Mouse (Mus musculus) fat pad, adult 2 months (tissue): ENCODE results near the gene Klk14.
"Not testable (repeated sequence)": the region's sequence is repeated elsewhere in the genome, so short reads cannot be mapped to it uniquely, and the experiment has no call there.

Experiments used
- DNase-seq: peaks from one replicate; pipeline ENCODE4 v3.0.0-alpha.2; 2011; ENCODE audit warnings: low read depth, low spot score; ENCODE audit errors: extremely low read depth

Gene Klk14

DNA sequence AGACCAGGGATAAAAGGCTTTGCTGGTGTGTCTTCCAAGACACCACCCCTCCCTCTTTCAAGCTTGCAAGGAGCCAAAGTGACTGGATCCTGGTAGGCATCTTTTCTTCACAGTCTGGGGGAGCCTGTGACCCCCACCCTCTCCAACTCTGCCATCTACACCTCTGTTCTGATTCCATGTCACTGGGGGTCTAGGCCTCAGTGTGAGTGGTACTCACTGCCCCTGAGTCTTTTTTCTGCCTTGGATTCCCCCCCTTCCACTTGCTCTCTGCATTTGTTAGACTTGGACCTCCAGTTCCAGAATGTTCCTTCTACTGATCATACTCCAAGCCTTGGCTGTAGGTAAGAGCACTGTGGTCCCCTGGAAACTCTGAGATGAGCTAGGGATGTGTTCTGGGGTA is at the start of gene Klk14:
Klk14 (plus strand) TSS at position 301 of the 400 bp plus-strand sequence.
- no peak for DNase-seq

DNA sequence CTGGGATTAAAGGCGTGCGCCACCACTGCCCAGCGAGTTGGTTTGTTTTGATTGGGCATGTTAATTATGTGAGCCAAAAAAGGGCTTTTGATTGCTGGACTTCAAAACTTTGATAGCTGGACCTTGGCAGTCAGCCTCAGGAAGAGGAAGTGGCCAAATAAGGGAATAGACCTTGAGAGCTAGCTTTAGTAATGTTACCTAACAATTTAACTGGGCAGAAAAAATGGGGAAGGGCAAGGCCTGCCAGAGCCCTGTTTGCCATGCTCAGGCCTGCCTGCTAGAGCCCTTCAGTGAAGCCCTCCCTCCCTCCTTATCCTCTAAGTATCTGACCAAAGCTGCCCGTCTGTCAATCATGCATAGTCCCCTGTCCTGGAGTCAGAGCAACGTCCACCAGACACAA is 47.6 kb upstream of the Klk14 start:
- no peak for DNase-seq

DNA sequence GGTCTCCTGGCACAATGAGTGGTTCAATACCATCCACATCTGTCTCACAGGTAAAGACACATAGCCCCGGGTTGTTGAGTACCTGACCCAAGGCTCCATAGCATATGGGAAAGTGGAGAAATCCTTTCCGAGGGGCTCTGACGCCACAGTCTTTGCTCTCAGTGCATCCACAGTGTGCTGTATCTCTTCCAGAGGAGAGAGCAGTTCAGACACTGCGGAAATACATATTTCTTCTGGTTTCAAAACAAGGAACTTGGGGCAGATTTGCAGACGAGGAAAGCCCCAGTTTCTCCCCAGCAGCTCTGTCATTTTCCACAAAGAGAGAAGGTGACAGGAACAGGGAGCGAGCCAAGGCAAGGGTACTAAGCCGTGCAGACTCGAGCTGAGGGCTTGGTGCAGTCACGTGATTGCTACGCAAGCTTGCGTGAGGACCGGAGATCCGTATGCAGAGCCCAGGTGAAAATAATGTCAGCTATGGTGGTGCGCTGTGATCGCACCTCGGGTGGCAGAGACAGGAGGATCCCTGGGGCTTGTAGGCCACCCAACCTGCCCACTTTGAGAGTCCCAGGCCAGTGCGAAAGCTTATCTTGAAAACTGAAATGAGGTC is 47.1 kb upstream of the Klk14 start:
- DNase-seq = no peak

DNA sequence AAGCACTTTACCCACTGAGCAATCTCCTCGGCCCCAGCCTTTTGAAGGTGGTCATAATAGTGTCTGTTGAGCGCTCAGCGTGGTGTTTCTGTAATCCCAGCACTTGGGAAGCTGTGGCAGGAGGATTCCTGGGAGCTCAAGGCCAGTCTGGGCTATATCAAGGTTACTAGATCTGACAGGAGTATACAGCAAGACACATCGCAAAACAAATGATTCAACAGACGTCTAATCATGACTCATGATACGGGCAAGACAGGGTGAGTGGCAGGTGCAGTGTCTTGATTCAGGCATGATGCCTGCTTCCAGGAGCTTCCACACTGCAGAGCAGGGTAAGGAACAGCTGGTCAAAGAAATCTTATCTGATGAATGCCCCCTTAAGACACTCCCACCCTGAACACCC is 37.5 kb upstream of the Klk14 start:
- DNase-seq = no peak

DNA sequence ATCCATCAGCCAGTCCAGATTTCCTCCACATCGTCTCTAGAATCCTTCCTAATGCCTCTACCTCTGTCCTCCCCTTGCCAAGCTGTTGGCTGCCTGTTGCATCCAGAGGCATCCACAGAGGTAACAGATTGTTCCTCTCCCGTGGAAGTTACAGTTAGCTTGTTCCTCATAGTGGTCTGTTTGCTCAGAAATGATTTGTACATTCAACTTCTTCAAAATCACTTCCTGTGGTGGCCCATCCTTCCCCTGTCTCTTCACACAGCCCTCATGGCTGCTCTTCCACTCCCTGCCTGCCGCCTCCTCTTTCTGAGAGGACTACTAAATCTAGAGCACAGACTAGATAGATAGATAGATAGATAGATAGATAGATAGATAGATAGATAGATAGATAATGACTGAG is 35.7 kb upstream of the Klk14 start:
- no peak for DNase-seq

DNA sequence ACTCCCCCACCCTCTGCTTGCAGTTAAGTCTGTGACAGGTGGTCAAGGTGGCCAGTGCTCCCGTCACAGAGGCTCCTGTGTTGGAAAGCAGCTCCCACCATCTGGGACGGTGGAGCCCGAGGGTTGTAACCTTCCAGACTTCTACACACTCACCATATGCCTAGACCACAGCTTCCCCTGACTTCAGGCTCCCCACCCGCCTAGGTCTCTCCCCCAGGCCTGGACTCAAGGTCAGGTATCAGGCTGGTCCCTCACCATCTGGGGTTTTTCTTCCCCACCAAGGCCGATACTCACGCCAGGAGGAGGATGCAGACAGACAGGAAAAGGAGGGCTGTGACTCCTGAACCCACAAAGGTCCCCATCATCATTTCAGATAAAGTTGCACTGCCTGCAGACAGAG is 34.0 kb upstream of the Klk14 start:
- no peak for DNase-seq

DNA sequence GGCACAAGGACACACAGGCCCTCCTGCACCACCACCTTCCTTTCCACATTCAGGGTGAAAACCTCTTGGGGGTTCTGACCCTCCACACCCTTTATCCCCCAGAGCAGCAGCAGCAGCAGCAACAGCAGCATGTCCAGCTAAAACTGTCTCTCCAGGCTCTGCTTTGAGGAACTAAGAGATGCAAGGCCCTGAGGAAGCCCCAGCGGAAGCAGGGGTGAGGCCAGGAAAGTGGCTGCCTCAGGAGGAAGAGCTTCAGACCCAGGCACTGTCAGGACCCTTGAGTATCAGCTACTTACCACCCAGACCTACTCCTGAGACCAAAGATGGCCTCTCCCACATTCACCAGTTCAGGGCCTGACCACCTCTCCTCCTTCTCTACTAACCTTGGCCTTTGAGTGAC is 30.2 kb upstream of the Klk14 start, which contains the start of gene Siglece:
Siglece (minus strand) TSS at position 160 of the 400 bp plus-strand sequence.
- no peak for DNase-seq

DNA sequence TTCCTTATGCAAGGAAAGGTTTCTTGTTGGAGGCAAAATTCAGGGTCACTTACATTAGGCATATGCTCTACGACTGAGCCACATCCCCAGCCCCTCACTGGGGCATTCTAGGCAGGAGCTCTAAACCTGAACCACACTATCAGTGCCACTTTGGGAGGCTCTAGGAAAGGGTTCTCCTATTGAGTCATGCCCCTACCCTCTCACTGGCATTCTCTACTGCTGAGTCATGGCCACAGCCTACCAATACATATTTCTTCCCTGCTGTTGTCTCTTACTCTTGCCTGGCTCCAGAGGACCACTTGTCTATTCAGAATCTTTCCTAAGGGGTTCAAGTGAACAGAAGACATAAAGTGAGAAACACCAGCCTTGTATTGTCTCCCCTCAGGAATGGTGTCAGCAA is 27.4 kb upstream of the Klk14 start:
- DNase-seq = no peak

DNA sequence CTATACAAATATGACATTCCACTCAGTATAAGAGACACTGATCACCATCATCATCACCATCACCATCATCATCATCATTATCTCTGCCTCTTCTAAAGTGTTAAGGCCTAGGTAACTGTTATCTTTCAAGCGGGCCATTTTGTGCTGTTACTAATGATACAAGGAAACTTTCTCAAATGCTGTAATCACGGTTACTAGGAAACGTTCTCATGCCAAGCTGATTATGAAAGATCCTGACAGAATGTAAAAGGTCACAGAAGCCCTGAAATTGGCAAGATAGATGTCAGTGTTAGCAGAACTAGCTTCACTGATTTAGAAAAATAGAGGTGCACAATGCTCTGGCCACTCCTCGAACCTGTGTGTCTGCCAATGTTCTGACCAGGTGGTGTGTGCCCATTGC is 23.0 kb upstream of the Klk14 start:
- DNase-seq = not testable (repeated sequence)

DNA sequence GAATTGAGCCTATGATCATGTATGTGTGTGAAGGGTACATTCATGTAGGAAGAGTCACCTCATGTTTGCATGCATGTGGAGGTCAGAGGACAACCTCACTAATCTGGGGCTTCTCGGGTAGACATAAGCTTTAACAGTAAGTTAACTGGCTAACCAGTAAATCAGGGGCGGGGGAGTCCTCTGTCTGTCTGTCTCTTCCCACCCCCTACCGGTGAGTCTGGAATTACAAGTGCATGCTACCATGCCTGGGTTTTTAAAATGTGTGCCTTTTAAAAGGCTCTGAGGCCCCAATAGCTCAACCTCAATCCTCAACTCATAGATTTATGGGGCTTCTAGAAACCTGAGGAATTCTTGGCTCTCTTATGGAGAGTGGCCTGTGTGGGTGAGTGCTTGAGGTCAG is 21.6 kb upstream of the Klk14 start:
- no peak for DNase-seq

DNA sequence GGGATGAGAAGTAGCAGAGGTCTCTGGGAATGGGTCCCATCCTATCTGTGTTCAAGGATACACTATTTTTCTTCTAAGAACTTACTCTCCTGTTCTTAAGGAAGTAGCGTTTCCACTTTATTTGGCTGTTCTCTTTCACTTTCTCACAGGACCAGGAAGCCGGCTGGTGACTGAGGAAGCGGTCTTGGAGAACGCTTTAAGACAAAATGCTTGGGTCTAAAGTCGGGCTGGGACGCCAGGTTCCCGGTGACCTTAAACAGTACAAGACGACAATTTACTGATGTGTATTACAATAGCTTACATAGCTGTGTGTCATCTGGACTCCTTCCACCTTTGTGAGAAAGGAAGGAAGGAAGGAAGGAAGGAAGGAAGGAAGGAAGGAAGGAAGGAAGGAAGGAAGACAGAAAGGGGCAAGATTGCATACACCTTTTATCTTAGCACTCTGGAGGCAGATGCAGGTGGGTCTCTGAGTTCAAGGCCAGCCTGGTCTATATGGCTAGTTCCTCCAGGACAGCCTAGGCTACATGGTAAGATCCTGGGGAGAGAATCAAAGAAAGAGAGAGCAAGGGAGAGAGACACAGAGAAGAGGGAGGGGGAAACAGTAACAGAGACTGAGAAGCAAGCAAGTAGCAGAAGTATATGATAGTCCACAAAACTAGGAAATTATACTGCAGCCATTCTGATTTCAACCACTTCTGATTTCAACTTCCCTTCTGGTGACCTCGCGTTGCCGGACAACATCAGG is 19.0 kb upstream of the Klk14 start:
- DNase-seq = no peak

DNA sequence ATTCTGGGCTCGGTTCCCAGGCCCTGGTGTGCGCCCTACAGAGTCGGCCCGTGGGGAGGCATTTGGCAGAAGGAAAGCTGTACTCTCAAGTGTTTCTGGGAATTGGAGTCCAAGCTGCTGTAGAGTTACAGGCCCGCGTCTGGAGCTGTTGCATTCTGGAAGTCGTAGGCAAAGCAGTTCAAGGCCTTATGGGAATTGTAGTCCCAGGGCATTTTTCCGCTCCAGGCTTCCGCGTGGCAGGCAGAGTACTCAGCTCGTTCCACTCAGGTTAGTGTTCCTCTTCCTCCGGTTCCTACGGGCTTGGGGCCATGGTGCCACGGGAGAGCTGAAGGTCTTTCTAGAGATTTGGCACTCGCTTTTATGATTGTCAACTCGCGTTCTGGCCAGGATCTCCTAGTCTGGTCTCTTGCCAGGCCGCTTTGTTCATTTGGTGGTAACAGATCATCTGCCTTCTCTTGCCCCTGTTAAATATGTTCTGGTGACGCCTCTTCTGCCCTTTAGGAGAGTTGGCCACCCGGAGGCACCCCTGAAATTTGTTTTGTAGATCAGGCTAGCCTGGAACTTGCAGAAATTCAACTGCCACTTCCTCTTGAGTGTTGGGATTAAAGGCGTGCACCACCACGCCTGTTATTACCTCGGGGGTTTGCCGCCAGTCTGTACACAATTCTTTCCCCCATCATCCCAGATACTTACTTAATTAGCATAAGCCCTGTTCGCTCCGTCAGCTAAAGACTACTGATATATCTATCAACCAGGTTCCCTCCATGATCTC is 18.2 kb upstream of the Klk14 start, which contains the start of gene Ctu1:
Ctu1 (plus strand) TSS at position 208 of the 772 bp plus-strand sequence.
- DNase-seq = peak; percentile 74

DNA sequence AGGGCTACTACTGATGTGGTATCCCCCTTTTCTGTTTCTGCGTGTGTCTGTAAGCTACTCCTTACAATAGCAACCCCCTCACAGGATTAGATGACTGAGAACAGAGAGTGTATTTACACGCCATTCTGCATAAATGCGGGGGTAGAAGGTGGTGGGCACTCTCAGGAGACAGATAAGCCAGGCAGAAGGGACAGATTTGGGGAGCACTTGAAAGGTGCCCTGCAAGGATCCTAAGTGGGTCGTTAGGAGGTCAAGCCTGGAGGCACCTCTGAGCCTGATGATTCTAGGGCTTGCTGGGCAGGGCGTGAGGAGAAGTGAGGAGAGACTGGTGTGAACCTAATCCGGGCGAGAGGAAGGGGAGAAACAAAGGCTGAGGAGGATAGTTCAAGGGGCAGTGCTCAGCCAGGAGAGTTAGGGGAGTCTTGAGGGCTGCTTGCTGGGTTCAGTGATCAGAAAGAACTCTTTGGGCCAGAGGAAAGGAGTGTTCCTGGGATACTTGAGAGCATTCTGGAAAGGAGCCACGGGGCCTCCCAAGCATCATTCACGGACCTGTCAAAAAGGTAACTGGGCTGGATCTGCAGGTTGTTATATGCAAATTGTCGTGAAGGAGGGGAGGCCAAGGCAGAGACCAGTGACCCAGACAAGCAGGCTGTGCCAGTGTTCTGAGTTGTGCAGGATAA is 17.5 kb upstream of the Klk14 start:
- DNase-seq = peak; percentile 34

DNA sequence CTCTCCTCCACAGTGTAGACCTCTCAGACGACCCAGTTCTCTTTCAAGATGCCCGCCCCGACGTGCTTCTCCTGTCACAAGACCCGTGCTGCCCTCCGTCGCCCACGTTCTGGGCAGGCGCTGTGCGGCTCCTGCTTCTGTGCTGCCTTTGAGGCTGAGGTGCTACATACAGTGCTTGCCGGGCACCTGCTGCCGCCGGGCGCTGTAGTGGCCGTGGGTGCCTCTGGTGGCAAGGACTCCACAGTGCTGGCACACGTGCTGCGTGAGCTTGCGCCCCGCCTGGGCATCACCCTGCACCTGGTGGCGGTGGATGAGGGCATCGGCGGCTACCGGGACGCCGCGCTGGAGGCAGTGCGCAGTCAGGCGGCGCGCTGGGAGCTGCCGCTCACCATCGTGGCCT is 15.1 kb upstream of the Klk14 start:
- DNase-seq = no peak

DNA sequence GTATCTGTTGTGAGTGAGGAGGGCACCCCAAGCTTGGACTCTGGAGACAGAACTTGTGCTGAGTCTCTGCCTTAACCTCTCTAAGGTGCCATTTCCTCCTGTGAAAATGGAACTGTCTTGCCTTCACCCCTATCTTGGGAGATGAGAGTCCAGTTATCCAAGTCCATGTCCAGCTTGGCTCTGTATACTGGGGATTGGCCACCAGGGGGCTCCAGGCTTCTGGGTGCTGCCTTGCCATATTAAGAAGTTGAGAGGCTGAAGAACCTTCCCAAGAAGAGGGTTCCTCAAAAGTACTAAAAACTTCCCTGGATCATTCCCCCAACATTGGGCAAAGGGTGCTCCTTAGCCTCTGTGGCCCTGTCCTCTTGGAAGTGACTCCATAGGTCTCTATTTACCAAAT is 11.7 kb upstream of the Klk14 start:
- DNase-seq = no peak

DNA sequence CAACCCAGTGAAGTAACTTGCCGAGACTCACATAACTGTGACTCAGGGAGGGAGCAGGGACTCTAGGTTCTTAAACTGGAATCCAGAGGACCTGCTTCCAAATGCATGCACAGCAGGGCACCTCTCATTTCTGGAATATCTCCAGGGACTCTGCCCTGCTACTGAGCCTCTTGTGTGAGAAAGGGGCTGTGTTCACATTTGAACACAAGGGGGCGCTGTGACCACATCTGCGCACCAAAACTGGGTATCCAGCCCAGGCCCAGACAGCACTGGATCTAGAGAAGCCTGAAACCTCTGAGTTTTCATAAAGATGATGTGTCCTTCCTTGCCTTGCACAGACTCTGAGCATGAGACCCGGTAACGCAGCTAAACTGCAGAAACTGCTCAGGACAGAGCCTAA is 9.3 kb upstream of the Klk14 start:
- DNase-seq = no peak

DNA sequence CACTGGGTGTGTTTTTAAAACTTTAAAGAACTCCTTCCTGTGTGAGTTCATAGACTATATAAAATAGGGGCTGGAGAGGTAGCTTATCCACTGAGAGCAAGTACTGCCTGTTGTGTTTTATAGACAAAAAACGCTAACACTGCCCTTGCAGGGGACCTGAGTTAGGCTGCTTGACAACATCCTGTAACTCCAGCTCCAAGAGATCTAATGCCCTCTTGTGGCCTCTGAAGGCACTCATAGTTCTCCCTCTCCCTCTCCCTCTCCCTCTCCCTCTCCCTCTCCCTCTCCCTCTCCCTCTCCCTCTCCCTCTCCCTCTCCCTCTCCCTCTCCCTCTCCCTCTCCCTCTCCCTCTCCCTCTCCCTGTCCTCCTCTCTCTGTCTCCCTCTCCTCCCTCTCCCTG is 7.7 kb upstream of the Klk14 start:
- not testable (repeated sequence) for DNase-seq

DNA sequence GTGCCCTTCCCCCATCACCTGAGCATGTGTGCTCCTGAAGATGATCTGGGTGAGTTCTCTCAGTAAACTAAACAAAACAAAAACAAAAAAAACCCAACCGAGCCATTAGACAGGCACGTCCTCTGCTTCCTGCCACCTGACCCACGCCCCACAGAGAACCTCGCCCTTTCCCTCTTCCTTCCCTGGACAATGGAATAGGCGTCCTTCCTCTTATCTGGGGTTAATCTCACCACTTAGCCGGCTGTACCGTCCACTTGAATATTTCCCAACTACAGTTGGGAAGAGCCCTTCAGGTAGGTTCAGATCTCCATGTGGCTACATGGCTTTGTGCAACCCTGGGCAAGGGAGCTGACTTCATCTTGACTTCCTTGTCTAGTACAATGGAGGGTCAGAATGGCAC is 5.1 kb upstream of the Klk14 start:
- DNase-seq = no peak

DNA sequence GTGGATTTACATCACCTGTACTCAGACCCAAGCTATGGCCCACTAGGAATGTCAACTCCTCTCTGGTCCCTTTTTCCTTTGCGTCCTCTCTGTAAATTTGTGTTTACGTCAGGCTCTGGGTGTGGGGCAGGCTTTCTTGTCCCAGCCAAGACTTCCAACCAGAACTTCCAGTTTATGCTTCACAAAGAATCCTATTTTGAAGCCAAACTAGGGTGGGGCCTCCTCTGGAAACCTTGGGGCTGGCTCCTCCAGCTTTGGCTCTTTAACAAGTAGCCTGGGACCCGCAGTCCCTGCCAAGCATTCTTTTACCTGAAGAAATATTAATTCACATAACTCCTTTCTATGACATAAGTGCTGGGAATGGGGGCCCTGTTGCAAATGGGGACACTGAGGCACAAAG is 19.8 kb downstream of the Klk14 start:
- DNase-seq = no peak

DNA sequence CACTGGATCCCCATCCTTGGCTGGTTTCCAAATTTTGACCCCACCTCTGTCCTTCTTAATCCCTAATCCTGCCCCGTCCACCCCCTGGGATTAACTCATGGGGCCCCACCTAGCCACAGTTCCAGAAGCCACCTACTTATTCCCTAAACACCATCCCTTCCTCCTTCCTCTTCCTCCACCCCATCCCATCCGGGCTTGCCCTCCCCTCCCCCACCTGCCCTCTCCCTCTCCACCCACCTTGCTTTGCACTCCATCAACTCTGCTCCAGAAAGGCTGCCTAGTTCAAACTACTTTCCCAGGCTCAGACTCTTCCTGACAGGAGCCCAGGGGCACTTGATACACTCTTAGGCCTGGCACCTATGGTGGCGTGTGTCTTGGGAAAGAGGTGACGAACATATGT is 22.0 kb downstream of the Klk14 start, which contains the start of gene Klk13:
Klk13 (plus strand) TSS at position 301 of the 400 bp plus-strand sequence.
- DNase-seq = no peak

DNA sequence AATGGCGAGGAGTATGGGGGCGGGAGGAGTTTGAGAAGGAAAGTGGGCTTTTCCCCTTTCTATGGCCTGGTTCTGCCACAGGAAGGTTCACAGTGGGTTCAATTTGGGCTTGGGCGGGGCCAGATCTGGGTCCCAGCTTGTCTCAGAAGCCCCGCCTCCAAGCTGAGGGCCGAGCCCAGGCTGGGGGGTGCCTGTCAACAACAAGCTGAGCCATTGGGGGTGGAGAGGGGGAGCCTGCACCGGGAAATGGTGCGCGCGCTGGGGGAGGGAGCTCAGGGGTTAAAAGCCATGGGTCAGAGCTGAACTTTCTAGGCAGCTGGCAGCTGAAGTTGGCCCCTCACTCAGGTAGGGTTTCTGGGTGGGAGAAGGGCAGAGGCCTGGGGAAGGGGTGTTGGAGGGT is 22.7 kb downstream of the Klk14 start:
- no peak for DNase-seq
